Mouse (Mus musculus): ENCODE measurements at regions not wholly inside any gene's neighbourhood (a gene's known extent, or its start where the extent isn't known, plus 50 kb on each side); places are given as distances from the start of the nearest gene placed in this dataset.

- TF ChIP-seq CTCF (IDR thresholded peaks at IDR 0.05; ENCODE audit: low read depth) (no peak), EP300 (IDR thresholded peaks at IDR 0.05; ENCODE audit: low read depth) (no peak)
These were observed 153.2 kb upstream of the Pard3b start for GRCm38 (mm10) chr1:61485459-61485858.
